Mouse (Mus musculus) bone marrow macrophage, adult 2 months (primary cell): ENCODE measurements at regions not wholly inside any gene's neighbourhood (a gene's known extent, or its start where the extent isn't known, plus 50 kb on each side); places are given as distances from the start of the nearest gene placed in this dataset.

Experiments
- CTCF ChIP-seq: IDR thresholded peaks from 2 replicates; pipeline ENCODE4 v1.5.1; 2012; ENCODE audit warnings: low read depth, mild to moderate bottlenecking, low read length, moderate library complexity
- POLR2A ChIP-seq: IDR thresholded peaks from 2 replicates; pipeline ENCODE4 v1.6.1; 2012; ENCODE audit warnings: mild to moderate bottlenecking, low read depth, low read length, borderline replicate concordance

GRCm38 (mm10) chrX:99530511-99530910 is 59.4 kb upstream of the Pja1 start:
- no peak for TF ChIP-seq CTCF
- no peak for TF ChIP-seq POLR2A
